Mouse (Mus musculus) CD8-positive naive resting alpha-beta T cell, adult 2 months (primary cell): ENCODE data around the gene Far2.

Experiments used
- DNase-seq, 2 experiments: peaks; one replicate each; pipeline ENCODE4 v3.0.0; 2022; ENCODE audit warnings: low read depth in 2 of 2, low spot score in 2 of 2

The Far2 gene

DNA sequence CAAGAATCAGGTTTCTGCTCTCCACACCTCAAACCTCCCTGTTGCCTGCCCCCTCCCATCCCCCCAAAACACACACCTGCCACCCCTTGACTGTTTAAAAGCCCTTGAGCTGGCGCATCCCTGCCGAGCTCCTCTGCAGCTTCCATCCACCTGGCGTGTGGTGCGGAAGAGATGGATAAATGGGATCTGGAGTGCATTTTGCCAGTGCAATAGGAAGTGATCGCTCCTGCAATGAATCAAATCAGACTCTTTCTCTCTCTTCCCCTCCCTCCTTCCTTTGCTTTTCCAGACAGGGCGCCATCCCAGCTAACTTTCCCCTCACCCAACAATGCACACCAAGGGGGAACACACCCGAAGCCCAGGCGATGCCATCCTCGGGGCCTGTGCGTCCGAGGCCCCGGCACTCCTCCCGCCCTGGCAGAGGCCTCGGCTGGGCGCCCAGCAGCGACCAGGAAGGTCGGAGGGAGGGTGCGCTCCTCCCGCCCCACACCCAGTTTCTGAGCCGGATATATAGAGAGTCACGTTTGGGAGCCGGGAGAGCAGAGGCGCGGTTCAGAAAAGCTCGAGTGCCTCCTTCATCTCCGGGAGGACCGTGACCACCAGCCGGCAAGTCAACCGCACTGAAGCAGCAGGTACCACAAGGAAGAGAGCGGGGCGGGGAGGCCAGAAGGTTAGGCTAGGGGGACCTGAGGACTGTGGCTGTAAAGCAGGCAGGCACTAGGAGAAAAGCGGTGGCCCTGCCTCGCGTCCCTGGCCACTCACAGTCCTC lies at the start of gene Far2:
TSS of gene Far2 (plus strand) at position 379 of the 769 bp plus-strand sequence.
- no peak for DNase-seq

DNA sequence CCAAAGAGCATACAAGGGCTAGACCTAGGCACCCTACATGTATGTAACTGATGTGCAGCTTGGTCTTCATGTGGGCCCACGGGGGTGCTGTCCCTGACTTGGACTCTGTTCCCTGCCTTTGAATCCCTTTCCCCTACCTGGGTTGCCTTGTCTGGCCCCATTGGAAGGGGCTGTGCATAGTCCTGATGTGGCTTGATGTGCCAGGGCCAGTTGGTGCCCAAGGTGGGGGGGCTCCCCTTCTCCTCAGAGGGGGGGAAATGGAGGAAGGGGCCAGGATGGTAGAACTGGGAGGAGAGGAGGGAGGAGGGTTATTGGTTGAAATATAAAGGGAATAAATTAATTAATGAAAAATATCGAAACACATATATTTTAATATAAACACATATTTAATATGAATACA lies 46.6 kb upstream of the Far2 start:
- no peak for DNase-seq

GRCm38 (mm10) chr6:148001071-148001470 lies 46.0 kb upstream of the Far2 start:
- DNase-seq = no peak

DNA sequence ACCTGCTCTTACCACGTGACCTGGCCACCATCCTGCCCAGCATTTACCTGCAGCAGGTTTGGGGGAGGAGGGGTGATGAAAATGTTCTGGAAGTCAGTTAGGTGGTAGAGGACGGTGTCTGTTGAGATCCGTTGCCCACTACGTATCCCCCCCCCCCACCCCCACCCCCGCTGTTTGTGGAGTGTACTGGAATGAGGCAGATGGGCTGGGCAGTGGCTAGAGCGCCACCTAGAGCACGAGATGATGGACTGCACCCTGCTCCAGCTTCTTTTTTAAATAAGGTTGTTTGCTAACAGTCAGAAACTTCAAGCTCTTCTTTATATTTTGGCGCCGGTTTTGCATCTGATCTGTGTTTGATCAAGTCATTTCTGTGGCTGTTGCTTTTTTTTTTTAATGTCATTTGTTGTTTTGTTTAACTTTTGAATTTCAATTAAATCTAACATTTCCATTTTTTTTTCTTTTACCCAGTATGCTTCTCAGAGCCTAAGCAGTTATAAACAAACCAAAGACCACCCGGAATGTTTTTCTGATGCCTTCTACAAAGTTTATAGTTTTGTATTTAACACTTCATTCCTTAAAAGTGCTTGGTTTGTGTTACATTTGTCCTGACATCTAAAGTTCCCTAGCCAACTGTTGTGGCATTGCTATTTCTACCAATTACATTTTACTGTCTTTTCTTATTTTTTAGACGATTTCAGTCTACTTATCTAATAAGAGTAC lies 40.8 kb upstream of the Far2 start:
- no peak for DNase-seq

DNA sequence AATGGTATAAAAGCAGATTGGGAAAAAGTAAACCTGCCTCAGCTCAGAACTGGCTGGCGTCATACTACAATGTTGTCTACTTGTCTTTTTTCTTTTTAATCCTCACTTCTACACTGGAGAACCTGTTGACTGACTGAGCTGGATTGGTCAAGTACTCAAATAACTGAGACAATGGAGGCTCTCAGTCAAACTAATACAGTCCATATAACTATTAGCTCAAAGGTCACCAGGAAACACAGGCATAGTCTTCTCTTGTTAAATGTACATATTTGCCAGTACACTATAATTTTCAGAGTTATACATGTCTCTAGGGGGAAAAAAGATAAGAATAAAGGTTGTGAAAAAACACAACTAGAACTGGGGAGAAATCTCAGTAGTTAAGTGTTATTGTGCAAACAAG lies 6.3 kb upstream of the Far2 start:
- DNase-seq = no peak

DNA sequence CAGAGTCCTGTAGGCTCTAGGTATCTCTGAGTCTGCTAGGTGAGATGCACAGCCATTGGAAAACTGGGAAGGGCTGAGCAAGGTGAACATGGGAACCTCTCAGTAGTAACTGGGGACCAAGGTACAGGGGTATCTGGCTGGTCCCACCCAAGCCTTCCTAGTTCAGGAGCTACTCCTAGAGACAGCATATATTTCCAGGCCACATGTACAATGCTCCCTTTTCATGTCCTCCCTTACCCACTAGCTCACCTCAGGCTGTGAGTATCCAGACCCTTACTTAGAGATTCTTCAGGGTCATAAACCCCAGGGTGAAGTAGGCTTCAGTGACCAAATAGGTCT lies 560 bp downstream of the Far2 start:
- DNase-seq = no peak

- no peak for DNase-seq
These were observed 16.1 kb downstream of the Far2 start for GRCm38 (mm10) chr6:148063131-148063530.

DNA sequence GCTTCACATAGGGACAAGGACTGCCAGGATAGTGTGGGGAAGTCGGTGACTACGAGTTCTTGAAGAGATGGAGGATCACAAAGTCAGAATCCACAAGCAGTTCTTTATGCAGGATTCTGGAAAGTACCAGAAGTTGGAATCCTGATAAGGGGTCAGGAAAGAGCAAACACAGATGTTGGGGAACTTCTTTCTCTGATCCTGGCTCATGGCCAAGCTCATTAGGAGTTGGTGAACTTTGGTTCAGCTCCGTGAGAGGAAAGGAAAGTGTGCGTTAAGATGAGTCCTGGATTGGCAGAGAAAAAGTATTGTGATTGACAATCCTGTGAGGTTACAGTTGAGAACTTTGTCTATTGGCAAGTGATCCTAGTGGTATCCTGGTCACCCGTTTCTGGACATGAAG lies 19.2 kb downstream of the Far2 start:
- no peak for DNase-seq

GRCm38 (mm10) chr6:148068786-148069185 lies 21.7 kb downstream of the Far2 start:
- DNase-seq = no peak

DNA sequence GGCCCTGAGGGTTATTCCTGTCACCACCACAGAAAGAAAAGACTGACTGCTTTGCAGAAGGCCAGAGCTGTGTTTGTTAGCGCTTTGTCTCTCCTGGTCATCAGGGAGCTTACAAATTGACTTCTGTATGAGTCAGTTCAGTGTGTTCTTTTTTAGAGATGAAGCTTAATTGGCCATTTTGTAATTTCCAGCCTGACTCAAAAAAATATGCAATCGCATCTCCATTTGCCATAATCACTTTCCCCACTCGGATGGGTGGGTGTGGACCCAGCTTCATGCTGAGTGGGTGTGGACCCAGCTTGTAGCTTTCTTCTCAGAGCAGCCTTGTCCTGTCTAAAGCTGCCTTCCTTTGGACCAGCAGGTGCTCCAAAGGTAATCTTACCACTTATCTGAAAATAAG lies 26.5 kb downstream of the Far2 start:
- no peak for DNase-seq

GRCm38 (mm10) chr6:148074211-148074864 lies 27.3 kb downstream of the Far2 start:
- no peak for DNase-seq

- no peak for DNase-seq
These were observed 36.8 kb downstream of the Far2 start for GRCm38 (mm10) chr6:148083864-148084263.

DNA sequence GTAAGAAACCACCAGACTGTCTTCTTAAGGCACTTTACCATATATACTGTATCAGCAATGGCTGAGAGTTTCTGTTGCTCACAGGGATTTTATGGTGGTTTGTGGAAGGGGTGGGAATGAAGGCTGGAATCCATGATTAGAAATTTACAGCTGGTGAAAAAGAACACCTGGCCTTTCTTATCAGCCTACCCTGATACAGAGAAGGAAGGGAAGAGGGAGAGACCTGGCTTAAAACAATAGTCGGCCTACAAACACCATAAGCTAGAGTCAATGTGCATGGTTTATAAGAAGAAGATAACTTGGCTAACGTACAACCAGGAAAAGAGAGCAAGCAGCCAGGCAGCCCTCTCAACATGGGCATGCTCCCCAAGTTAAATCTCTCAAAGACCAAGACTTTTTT lies 37.3 kb downstream of the Far2 start:
- DNase-seq = no peak

GRCm38 (mm10) chr6:148097039-148097438 lies 50.0 kb downstream of the Far2 start:
- no peak for DNase-seq

GRCm38 (mm10) chr6:148101977-148102376 lies 54.9 kb downstream of the Far2 start:
- DNase-seq = no peak

GRCm38 (mm10) chr6:148102434-148102833 lies 55.4 kb downstream of the Far2 start:
- DNase-seq = no peak

DNA sequence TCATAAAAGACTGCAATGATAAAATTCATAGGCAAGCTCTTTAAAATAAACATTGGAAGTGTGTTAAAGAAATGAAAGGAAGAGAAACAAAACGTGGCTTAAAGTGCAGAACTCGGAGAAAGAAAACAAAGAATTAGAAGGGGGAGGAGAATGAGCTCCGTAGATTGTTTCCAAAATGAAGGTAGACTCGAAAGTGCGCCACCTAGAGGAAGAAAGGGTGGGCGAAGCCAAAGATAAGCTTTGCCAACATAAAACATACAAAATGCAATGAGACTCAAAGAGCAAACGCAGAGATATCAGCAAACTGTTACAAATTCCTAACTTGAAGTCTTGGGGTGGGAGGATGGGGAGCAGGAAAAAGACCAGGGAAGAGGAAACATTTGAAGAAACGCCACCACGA lies 57.2 kb downstream of the Far2 start:
- no peak for DNase-seq

DNA sequence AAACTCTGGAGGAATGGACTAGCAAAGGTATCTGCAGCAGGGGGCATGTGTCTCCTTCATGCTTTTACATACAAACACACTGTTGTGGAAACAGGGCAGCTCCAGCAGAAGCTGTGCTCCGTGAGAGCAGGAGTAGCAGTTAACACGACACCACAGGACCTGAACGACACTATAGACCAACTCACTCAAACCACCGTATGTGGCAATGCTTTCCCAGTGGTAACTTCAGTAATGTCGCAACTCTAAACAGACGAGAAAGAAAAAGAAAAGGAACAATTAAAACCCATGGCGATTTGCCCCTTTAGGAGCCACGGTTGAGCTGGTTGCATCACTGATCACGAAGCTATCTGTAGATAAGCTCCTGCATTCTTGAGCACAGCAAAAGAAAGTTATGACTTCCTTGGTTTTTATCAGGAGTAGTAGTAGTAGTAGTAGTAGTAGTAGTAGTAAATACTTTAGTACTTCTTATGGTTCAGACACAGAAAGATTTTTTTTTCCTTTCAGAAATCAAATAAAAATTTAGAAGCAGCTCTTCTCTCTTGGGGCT lies 58.7 kb downstream of the Far2 start:
- DNase-seq = no peak

- DNase-seq = no peak
These were observed 61.8 kb downstream of the Far2 start for GRCm38 (mm10) chr6:148108741-148109472.

GRCm38 (mm10) chr6:148110996-148111633 lies 64.1 kb downstream of the Far2 start:
- DNase-seq = no peak

DNA sequence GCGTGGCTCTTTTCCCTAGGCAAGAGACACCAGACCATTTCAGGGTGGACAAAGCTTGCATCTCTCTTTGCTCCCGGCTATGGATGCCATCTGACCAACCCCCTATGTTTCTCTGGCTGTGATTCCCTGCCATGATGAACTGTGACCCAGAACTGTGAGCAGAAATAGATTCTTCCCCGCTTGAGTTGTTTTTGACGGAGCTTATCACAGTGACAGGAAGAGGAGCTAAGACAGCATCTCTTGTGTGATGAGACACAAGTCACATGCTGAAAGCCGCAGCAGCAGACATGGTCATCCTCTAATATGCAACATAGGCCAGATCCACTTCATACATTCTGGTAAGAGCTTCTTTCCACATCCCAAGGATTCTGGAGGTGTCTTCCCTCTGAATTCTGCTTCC lies 69.3 kb downstream of the Far2 start:
- no peak for DNase-seq
